Mouse (Mus musculus) heart, embryonic 14.5 days (tissue): Measurements from ENCODE around the gene Atp5j. TPM values are rescaled to one million over a fixed set of nuclear protein-coding genes. Genes with fewer than 3 reads are reported as not detected.
A peak's percentile ranks its signal among the peaks of the same experiment; 100 is the strongest.

Experiments
- ATAC-seq: fragments of 200-750 bp; cut with Nextera tagmentation; 2 replicates; pipeline ENCODE4 v1.8.0; 2017; ENCODE audit warnings: low read depth, moderate TSS enrichment; ENCODE audit not compliant: insufficient number of reproducible peaks, insufficient read depth, low FRiP score
- H3K27ac ChIP-seq, 2 experiments: fragments of 200-500 bp in 1 of 2; fragments of 300-500 bp in 1 of 2; sonication (generic) in 1 of 2; replicated peaks in 1 of 2; 2 replicates each; pipeline ENCODE4 v1.5.1; 2012 to 2014; ENCODE audit warnings: low read depth in 2 of 2, low read length in 2 of 2, control low read depth in 1 of 2, mild to moderate bottlenecking in 1 of 2, mixed read lengths in 1 of 2; ENCODE audit not compliant: control insufficient read depth in 1 of 2, insufficient read depth in 1 of 2
- H3K27me3 ChIP-seq: fragments of 300-500 bp; sonication (generic); 2 replicates; pipeline ENCODE4 v1.6.1; 2014; ENCODE audit warnings: mild to moderate bottlenecking, low read length, control low read depth; ENCODE audit not compliant: control insufficient read depth, insufficient read depth
- H3K36me3 ChIP-seq: fragments of 300-500 bp; sonication (generic); 2 replicates; pipeline ENCODE4 v1.6.1; 2014; ENCODE audit warnings: mild to moderate bottlenecking, control low read depth, low read length, mixed read lengths; ENCODE audit not compliant: control insufficient read depth, insufficient read depth
- H3K4me1 ChIP-seq, 2 experiments: fragments of 200-500 bp in 1 of 2; fragments of 300-500 bp in 1 of 2; sonication (generic) in 1 of 2; 2 replicates each; pipeline ENCODE4 v1.6.1; 2012 to 2014; ENCODE audit warnings: low read length in 2 of 2, control low read depth in 1 of 2, mixed read lengths in 1 of 2; ENCODE audit not compliant: control insufficient read depth in 2 of 2, insufficient read depth in 2 of 2
- H3K4me2 ChIP-seq: fragments of 300-500 bp; sonication (generic); 2 replicates; pipeline ENCODE4 v1.6.1; 2014; ENCODE audit warnings: mild to moderate bottlenecking, low read length
- H3K4me3 ChIP-seq, 2 experiments: fragments of 200-500 bp in 1 of 2; fragments of 300-500 bp in 1 of 2; sonication (generic) in 1 of 2; 2 replicates each; pipeline ENCODE4 v1.5.1; 2012 to 2014; ENCODE audit warnings: low read length in 2 of 2, mild to moderate bottlenecking in 2 of 2, control low read depth in 1 of 2, low read depth in 1 of 2, moderate library complexity in 1 of 2; ENCODE audit not compliant: control insufficient read depth in 1 of 2, insufficient read depth in 1 of 2
- H3K9ac ChIP-seq: fragments of 300-500 bp; sonication (generic); 2 replicates; pipeline ENCODE4 v1.6.1; 2014; ENCODE audit warnings: mild to moderate bottlenecking, low read length
- H3K9me3 ChIP-seq: fragments of 300-500 bp; sonication (generic); 2 replicates; pipeline ENCODE4 v1.6.1; 2016; ENCODE audit warnings: low read length, control low read depth; ENCODE audit not compliant: control insufficient read depth
- WGBS: fragments of 180-500 bp; shearing (Covaris S2); extraction: QIAGEN DNeasy Blood & Tissue Kit; methylation state at CpG from one replicate; pipeline ENCODE4 v1.1.7; 2014; 5-methylcytosine and 5-hydroxymethylcytosine counted together
- polyA plus RNA-seq: library from polyadenylated mRNA; unstranded; fragments of >200 nt; fragmentation: Nextera tagmentation; extraction: Ambion mirVana; gene quantifications from 2 replicates; pipeline ENCODE4 v1.2.1, GENCODE M21; 2014

Gene Atp5j
- polyA plus RNA-seq, 1 experiment from 2014 or later, result 2,054 TPM

- Histone ChIP-seq H3K4me3 (no peak overlapping the region), H3K9me3 (0 out of 2 replicates have a peak, but pooled peaks cover 4% of the 10 kb centered on the region), H3K27me3 (no peaks in the 10 kb centered on the region), H3K27ac (no peak overlapping the region), H3K4me2 (no peak overlapping the region), H3K9ac (no peak overlapping the region), H3K4me1 (no peaks in the 10 kb centered on the region), H3K36me3 (no peaks in the 10 kb centered on the region)
- 84% methylated on average over 7 of the region's 7 CpGs for WGBS
- ATAC-seq, result no peak
These were observed 27.6 kb downstream of the Atp5j start for GRCm38 (mm10) chr16:84807874-84808273.

- 96% methylated on average over 3 of the region's 3 CpGs for WGBS
- H3K27me3 ChIP-seq, result no peaks in the 10 kb centered on the region
- H3K36me3 ChIP-seq, result no peaks in the 10 kb centered on the region
- 0 out of 2 replicates have a peak, but pooled peaks cover 4% of the 10 kb centered on the region for H3K9me3 ChIP-seq
- ATAC-seq, result no peak
- H3K4me3 ChIP-seq, result no peak overlapping the region
- H3K27ac ChIP-seq, result no peak overlapping the region
- H3K4me1 ChIP-seq, result peaks cover 6 to 8% of the 10 kb centered on the region in 2 experiments; a peak in 3 of 4 replicates
- H3K9ac ChIP-seq, result no peak overlapping the region
- H3K4me2 ChIP-seq, result no peak overlapping the region
These were observed 29.2 kb downstream of the Atp5j start for GRCm38 (mm10) chr16:84806175-84806574.

- peaks cover 6 to 8% of the 10 kb centered on the region in 2 experiments; a peak in 3 of 4 replicates for H3K4me1 ChIP-seq
- 62% methylated on average over 5 of the region's 5 CpGs for WGBS
- no peak overlapping the region for H3K9ac ChIP-seq
- no peak overlapping the region for H3K27ac ChIP-seq
- H3K27me3 ChIP-seq, result no peaks in the 10 kb centered on the region
- H3K4me2 ChIP-seq, result no peak overlapping the region
- H3K9me3 ChIP-seq, result 0 out of 2 replicates have a peak, but pooled peaks cover 4% of the 10 kb centered on the region
- H3K4me3 ChIP-seq, result no peak overlapping the region
- peak; percentile 59; the same call in 1 of the 2 replicates for ATAC-seq
- no peaks in the 10 kb centered on the region for H3K36me3 ChIP-seq
These were observed 30.6 kb downstream of the Atp5j start for GRCm38 (mm10) chr16:84804866-84805265.

- Histone ChIP-seq H3K36me3 (no peaks in the 10 kb centered on the region), H3K27me3 (no peaks in the 10 kb centered on the region), H3K27ac (peak overlapping the region; percentile 20 to 33; a peak in 1 of 4 replicates), H3K9me3 (no peaks in the 10 kb centered on the region), H3K4me1 (peaks cover 6 to 8% of the 10 kb centered on the region in 2 experiments; a peak in 3 of 4 replicates), H3K9ac (no peak overlapping the region), H3K4me2 (no peak overlapping the region), H3K4me3 (no peak overlapping the region)
- WGBS, result 33% methylated on average over 6 of the region's 6 CpGs
- 0 out of 2 replicates have a peak, but pooled peaks have one; percentile 35 for ATAC-seq
These were observed 33.2 kb downstream of the Atp5j start for GRCm38 (mm10) chr16:84802217-84802616.

GRCm38 (mm10) chr16:84800038-84800437, 35.4 kb downstream of the Atp5j start:
- Histone ChIP-seq H3K9ac (no peak overlapping the region), H3K4me2 (no peak overlapping the region), H3K4me3 (no peak overlapping the region), H3K27me3 (no peaks in the 10 kb centered on the region), H3K36me3 (no peaks in the 10 kb centered on the region), H3K27ac (no peak overlapping the region), H3K9me3 (no peaks in the 10 kb centered on the region), H3K4me1 (peaks cover 6 to 8% of the 10 kb centered on the region in 2 experiments; a peak in 3 of 4 replicates)
- WGBS, result 91% methylated on average over 1 of the region's 2 CpGs
- no peak for ATAC-seq

- Histone ChIP-seq H3K9ac (no peak overlapping the region), H3K4me3 (no peak overlapping the region), H3K9me3 (no peaks in the 10 kb centered on the region), H3K4me1 (no peaks in the 10 kb centered on the region; a peak in 1 of 4 replicates), H3K4me2 (no peak overlapping the region), H3K27ac (no peak overlapping the region), H3K36me3 (no peaks in the 10 kb centered on the region), H3K27me3 (no peaks in the 10 kb centered on the region)
- WGBS, result 77% methylated on average over 9 of the region's 9 CpGs
- ATAC-seq, result no peak
These were observed 38.7 kb downstream of the Atp5j start for GRCm38 (mm10) chr16:84796678-84797077.

- 60% methylated on average over 3 of the region's 3 CpGs for WGBS
These were observed 40.1 kb downstream of the Atp5j start for GRCm38 (mm10) chr16:84795337-84795736.

GRCm38 (mm10) chr16:84793401-84793800, 42.0 kb downstream of the Atp5j start:
- H3K4me2 ChIP-seq, result no peak overlapping the region
- no peaks in the 10 kb centered on the region for H3K27me3 ChIP-seq
- no peak overlapping the region for H3K4me3 ChIP-seq
- no peak for ATAC-seq
- H3K4me1 ChIP-seq, result no peaks in the 10 kb centered on the region
- no peaks in the 10 kb centered on the region for H3K36me3 ChIP-seq
- H3K9me3 ChIP-seq, result 0 out of 2 replicates have a peak, but pooled peaks cover 4% of the 10 kb centered on the region
- WGBS, result 82% methylated on average over 14 of the region's 14 CpGs
- H3K27ac ChIP-seq, result no peak overlapping the region
- H3K9ac ChIP-seq, result no peak overlapping the region

More at GRCm38 (mm10) chr16:84795337-84795736, 40.1 kb downstream of the Atp5j start:
- Histone ChIP-seq H3K4me1 (no peaks in the 10 kb centered on the region), H3K9ac (no peak overlapping the region), H3K9me3 (0 out of 2 replicates have a peak, but pooled peaks cover 4% of the 10 kb centered on the region), H3K4me3 (no peak overlapping the region), H3K27me3 (no peaks in the 10 kb centered on the region), H3K36me3 (no peaks in the 10 kb centered on the region), H3K4me2 (no peak overlapping the region), H3K27ac (no peak overlapping the region)
- no peak for ATAC-seq
